Mouse (Mus musculus) A20 (cell line): ENCODE data around the gene Map2k5.

Source experiments
- DNase-seq: peaks from one replicate; pipeline ENCODE4 v3.0.0-alpha.2; 2011; ENCODE audit warnings: low read depth, low spot score

Gene Map2k5

GRCm38 (mm10) chr9:63146126-63146855 is 231.4 kb downstream of the Map2k5 start:
- DNase-seq: no peak

- DNase-seq: no peak
These were observed 232.2 kb downstream of the Map2k5 start for GRCm38 (mm10) chr9:63145249-63146125.

GRCm38 (mm10) chr9:63144502-63145248 is 233.0 kb downstream of the Map2k5 start:
- DNase-seq: no peak

GRCm38 (mm10) chr9:63143641-63144501 is 233.8 kb downstream of the Map2k5 start:
- DNase-seq: no peak

GRCm38 (mm10) chr9:63143227-63143626 is 234.5 kb downstream of the Map2k5 start:
- DNase-seq: no peak

DNA sequence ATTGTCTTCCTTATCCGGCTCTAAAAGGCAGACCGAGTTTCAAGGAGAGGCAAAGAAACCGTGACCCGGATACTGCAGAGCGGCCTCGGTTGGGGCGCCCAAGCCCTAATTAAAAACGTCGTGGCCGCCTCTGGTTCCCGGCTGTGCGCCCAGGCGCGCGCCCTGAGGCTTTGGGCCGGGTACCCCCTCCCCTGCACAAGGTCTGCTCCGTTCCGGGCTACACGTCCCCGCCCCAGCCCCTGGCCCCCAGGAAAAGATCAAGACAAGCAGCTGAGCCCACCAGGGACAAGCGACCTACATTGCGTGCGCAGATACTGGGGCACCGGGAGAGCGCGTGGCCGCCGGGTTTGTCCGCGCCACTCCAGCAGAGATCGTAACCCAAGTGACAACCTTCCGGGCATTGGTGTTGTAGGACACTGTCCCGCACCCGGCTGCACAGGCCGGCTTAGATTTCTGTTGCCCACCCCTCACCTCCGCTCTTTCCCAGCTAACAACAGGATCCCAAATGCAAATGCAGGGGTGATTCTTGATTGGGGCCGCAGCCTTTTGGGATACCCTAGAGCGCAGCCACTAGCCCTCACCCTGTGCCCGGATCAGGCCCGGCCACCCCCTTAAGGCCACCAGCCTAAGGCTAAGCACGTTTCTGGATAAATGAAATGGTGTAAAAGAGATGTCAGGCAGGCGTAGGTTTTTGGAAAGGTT is 235.2 kb downstream of the Map2k5 start:
- DNase-seq: no peak

DNA sequence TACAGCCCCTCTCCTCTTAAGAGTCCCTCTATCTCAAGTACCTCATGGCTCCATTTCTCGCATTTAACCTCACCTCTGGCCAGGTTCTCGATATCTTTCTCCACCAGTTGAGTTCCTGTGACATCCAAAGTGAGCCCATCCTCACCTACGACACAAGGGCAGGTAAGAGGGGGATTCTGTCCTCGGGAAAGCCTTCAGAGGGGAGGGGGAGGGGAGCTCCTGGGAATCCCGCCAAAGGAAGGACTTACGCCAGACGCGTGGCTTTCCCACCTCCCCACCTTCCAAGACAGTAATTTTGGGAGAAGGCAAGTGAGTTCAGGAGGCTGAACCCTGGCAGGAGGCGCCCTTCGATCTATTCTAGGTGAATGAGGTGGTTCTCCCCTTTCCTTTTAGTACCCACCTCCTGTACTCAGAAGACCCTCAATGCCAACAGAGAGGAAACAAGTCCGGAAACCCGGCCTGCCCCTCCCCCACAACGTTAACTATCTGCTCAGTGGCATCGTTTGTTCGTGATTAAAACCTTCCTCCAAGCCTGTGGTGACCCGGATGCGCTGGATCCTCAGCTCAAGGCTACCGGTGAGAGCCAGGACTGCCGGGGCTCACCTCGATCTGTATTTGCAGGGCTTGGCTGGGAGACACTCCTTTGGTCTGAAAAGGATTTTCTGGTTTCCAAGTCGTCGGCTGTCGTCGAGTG is 235.9 kb downstream of the Map2k5 start:
- DNase-seq: no peak

DNA sequence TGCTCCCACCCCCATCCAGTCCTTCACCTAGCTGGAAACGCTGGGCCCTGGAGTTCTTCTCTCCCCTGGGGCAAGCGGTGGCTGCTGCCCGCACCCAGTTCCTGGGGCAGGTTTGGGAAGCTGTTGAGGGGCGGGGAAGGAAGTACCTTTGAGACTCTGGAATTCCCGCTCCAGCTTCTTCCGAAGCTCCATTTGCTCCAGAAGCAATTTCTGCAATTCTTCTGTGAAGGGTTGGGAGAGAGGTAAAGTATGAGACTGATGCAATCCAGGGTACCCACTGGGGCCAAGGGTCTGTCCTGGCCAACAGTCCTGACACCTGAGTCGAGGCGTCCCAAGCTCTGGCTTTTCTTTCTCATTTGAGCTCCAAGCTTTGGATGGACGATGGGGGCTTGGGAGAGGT is 237.5 kb downstream of the Map2k5 start:
- DNase-seq: no peak

DNA sequence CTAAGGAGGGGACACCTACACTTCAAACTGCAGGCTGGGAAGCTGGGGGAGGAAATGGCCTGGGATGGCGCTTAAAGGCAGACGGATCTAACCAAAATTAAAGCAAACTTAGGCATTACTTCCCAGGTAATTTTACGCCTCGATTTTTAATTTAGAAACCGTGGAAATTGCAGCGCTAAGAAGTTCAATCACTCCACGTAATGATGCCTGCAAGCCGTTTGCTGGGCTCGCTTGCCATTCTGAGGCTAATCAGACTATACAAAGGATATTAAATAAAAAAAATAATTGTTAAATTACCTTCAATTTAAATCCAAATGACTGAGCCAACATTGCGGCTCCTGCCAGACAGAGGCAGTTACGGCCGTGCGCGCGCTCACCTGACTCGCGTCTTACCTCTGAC is 238.0 kb downstream of the Map2k5 start:
- no peak for DNase-seq

DNA sequence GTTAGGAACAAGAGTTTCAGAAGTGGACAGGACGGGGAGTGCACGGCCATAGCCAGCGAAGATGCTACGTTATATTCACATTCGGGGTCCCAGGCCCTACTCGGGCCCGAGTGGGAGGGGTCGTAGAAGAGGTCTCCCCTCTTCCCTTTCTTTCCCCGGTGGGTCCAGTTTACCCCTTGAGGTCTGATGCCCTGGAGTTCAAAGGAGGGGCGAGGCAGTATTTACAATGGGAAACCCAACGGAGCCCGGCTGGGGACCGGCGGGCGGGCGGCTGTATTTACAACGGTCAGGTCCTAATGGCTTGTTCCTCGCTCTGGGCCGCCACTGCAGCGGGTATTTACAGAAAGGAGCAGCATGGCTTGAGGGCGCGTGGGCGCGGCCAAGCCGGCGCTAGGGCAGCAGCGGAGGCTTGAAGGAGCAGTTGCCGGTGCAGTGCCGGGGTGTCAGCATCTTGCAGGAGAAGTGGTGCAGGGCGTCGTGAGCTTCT is 239.2 kb downstream of the Map2k5 start:
- DNase-seq: no peak

GRCm38 (mm10) chr9:63137615-63137915 is 240.1 kb downstream of the Map2k5 start:
- no peak for DNase-seq

DNA sequence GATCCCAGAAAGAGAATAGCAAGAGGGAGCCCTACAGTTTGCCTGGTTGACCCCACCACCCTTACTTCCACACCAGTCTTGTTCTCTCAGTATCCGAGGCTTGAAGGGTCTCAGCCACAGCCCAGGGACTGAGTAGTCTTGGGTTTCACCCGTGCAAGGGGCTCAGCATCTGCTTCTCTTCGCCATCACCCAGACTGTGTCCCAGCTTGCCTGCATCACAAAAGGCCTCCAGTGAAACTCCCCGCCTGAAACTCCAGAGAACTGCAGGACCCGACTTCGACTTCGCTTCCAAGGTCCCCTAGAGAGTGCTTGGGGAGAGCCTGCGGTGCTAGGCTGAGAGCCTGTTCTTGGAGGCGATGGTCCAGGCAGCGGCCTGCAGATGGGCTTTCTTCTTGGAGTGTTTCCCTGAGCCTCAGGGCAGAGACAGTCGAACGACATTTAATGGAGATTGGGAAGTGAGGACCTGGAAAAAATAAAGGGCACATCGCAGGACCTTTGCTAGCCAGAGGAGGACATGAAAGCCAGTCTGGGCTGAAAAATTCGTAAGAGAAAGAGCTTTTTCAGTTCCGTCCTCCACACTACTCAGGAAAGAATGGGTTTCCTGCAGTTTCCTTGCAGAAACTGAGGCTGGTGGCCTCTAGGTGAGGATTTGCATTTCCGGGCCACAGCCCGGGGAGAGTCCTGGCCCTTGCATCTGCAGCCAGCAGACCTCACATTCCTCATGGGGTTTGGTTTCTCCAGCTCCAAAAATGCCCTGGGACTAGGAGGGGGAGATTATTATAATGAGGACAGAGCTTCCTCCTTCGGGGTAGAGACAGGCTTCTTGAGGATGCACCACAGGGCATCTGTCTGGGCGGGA is 240.7 kb downstream of the Map2k5 start:
- DNase-seq: no peak

GRCm38 (mm10) chr9:63136241-63136640 is 241.5 kb downstream of the Map2k5 start:
- no peak for DNase-seq

DNA sequence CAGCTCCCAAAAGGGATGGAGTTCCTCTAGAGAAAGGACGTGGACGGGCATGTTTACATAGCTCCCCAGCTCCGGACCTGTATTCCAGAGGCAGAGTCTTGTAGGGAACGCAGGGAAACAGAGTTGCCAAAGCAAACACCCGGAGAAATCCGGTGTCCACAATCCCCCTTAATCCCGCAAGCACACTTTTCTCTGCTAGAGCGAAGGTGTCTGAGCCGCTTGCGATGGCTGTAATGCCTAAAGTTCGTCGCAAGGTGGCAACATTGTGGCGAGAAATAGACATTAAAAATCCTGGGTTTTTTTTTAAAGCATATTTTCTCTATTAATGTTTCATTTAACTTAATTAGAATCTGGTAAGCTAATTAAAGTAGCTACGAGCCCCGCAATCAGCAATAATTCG is 241.9 kb downstream of the Map2k5 start:
- DNase-seq: peak; percentile 67

GRCm38 (mm10) chr9:63135356-63135755 is 242.3 kb downstream of the Map2k5 start:
- DNase-seq: peak; percentile 65

DNA sequence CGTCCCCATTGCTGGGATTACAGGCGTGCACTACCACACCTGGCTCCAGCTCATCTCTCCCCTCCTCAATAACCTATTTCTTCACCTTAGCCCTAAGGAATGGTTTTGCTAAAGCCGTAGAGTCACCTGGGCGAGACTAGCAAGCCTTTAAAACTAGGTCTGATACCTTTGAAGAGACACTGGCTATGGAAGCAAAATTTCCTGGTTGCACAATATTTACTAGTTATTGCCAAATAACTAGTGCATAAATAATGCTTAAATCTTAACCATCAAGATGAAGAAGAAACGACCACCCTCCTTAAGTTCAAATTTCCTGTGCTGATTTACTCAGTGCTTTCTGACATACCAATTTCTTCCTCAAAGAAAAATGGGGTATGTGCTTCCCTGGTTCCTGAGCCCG is 244.0 kb downstream of the Map2k5 start:
- no peak for DNase-seq

GRCm38 (mm10) chr9:63132673-63133601 is 244.8 kb downstream of the Map2k5 start:
- DNase-seq: peak; percentile 96
